Mouse (Mus musculus) cortical plate, adult 2 months (tissue): Measurements from ENCODE around the gene Cdipt.

Experiments used
- CTCF ChIP-seq: fragments of 200-500 bp; IDR thresholded peaks from 2 replicates; pipeline ENCODE4 v1.5.1; 2011; ENCODE audit warnings: mild to moderate bottlenecking, control low read depth, low read length; ENCODE audit not compliant: insufficient read depth; ENCODE audit errors: extremely low read depth
- POLR2A ChIP-seq: fragments of 200-500 bp; IDR thresholded peaks from 2 replicates; pipeline ENCODE4 v1.6.1; 2011; ENCODE audit warnings: mild to moderate bottlenecking, low read length, control low read depth; ENCODE audit not compliant: insufficient read depth; ENCODE audit errors: extremely low read depth

DNA sequence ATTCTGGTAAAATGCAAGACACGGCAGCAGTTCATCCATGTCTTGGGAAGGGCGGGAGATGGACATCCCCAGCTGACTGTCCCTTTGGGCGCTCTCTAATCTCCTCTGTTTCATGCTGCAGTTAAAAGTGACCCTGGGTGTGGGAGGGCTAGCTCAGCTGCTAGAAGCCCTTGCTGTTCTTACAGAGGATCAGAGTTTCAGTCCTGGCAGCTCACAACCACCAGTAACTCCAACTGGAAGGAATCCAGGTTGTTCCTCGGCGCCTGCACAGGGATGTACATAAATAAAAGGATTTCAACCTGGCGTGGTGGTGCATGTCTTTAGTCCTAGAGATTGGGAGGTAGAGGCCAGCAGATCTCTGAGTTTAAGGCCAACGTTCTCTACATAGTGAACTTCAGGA lies 7.4 kb downstream of the Cdipt start:
- TF ChIP-seq POLR2A: no peak
- TF ChIP-seq CTCF: no peak
